Mouse (Mus musculus): ENCODE results near the gene Zc3h7b.

- TF ChIP-seq CTCF (IDR thresholded peaks at IDR 0.05; ENCODE audit: extremely low read depth, insufficient read length, insufficient replicate concordance, low read depth, low read length) (no peak), POLR2A (IDR thresholded peaks at IDR 0.05; ENCODE audit: low read depth, low read length) (no peak)
Observed at GRCm38 (mm10) chr15:81749742-81750141, 4.9 kb downstream of the Zc3h7b start.
